Mouse (Mus musculus) CH12.LX (cell line): ENCODE data around the gene Lgals2. TPM values are rescaled to one million over a fixed set of nuclear protein-coding genes. Genes with fewer than 3 reads are reported as not detected.
"Not testable (repeated sequence)": the region's sequence is repeated elsewhere in the genome, so short reads cannot be mapped to it uniquely, and the experiment has no call there.

ENCODE experiments used
- DNase-seq: peaks from one replicate; pipeline ENCODE4 v3.0.0-alpha.2; 2013; ENCODE audit errors: extremely low read depth
- H3K27ac ChIP-seq: 2 replicates; pipeline ENCODE4 v1.5.1; 2012; ENCODE audit warnings: low read depth, mild to moderate bottlenecking, control low read depth, moderate library complexity; ENCODE audit not compliant: insufficient read depth
- H3K27me3 ChIP-seq: replicated peaks from 2 replicates; pipeline ENCODE3; 2012; ENCODE audit warnings: inconsistent platforms
- H3K36me3 ChIP-seq, 2 experiments: replicated peaks in 1 of 2; 2 replicates each; pipeline versions ENCODE3 to v1.6.1; 2012; ENCODE audit warnings: inconsistent platforms in 1 of 2, low read length in 1 of 2, mild to moderate bottlenecking in 1 of 2, mixed read lengths in 1 of 2, moderate library complexity in 1 of 2; ENCODE audit not compliant: control insufficient read depth in 1 of 2, insufficient read depth in 1 of 2
- H3K4me1 ChIP-seq, 2 experiments: 2 replicates each; pipeline ENCODE4 v1.6.1; 2012; ENCODE audit warnings: inconsistent platforms in 1 of 2, moderate library complexity in 1 of 2; ENCODE audit not compliant: insufficient read depth in 2 of 2, control insufficient read depth in 1 of 2
- H3K4me2 ChIP-seq: 2 replicates; pipeline ENCODE4 v1.6.1; 2012; ENCODE audit warnings: low read depth, mild to moderate bottlenecking, control low read depth; ENCODE audit not compliant: poor library complexity, insufficient read depth, severe bottlenecking
- H3K4me3 ChIP-seq, 3 experiments: fragments of 150-350 bp in 1 of 3; sonication (generic) in 1 of 3; replicated peaks in 1 of 3; 2 replicates each; pipeline versions ENCODE3 to v1.5.1; 2011 to 2012; ENCODE audit warnings: low read depth in 2 of 3, low read length in 2 of 3, mild to moderate bottlenecking in 2 of 3, moderate library complexity in 2 of 3, control low read depth in 1 of 3, improper control_type of control experiment in 1 of 3, inconsistent platforms in 1 of 3, mixed read lengths in 1 of 3; ENCODE audit not compliant: poor library complexity in 1 of 3
- H3K79me2 ChIP-seq: replicated peaks from 2 replicates; pipeline ENCODE4 v1.6.1; 2012; ENCODE audit warnings: mild to moderate bottlenecking, moderate library complexity; ENCODE audit not compliant: control insufficient read depth, poor library complexity, insufficient read depth, severe bottlenecking; ENCODE audit errors: extremely low read depth
- H3K9ac ChIP-seq: 2 replicates; pipeline ENCODE4 v1.6.1; 2012; ENCODE audit warnings: low read depth, mild to moderate bottlenecking, control low read depth, moderate library complexity; ENCODE audit not compliant: insufficient read depth
- H3K9me3 ChIP-seq: replicated peaks from 2 replicates; pipeline ENCODE3; 2012; ENCODE audit warnings: low read length, inconsistent platforms, mixed read lengths
- BHLHE40 ChIP-seq: IDR thresholded peaks from 2 replicates; pipeline ENCODE4 v1.6.1; 2011; ENCODE audit warnings: mild to moderate bottlenecking, low read depth, low read length, improper control_type of control experiment
- CHD2 ChIP-seq: IDR thresholded peaks from 2 replicates; pipeline ENCODE4 v1.6.1; 2011; ENCODE audit warnings: low read length, improper control_type of control experiment
- E2F4 ChIP-seq: IDR thresholded peaks from 2 replicates; pipeline ENCODE4 v1.6.1; 2011; ENCODE audit warnings: low read depth, low read length, improper control_type of control experiment; ENCODE audit not compliant: insufficient replicate concordance
- ETS1 ChIP-seq: conservative IDR thresholded peaks from 2 replicates; pipeline ENCODE4 v1.6.1; 2012; ENCODE audit warnings: low read depth, mild to moderate bottlenecking, inconsistent platforms, low read length, improper control_type of control experiment, moderate library complexity
- GABPA ChIP-seq: IDR thresholded peaks from 2 replicates; pipeline ENCODE4 v1.6.1; 2012; ENCODE audit warnings: low read depth, low read length, improper control_type of control experiment, inconsistent platforms; ENCODE audit not compliant: insufficient replicate concordance
- HCFC1 ChIP-seq: IDR thresholded peaks from 2 replicates; pipeline ENCODE4 v1.6.1; 2012; ENCODE audit warnings: low read depth, mild to moderate bottlenecking, inconsistent platforms, low read length, improper control_type of control experiment
- KAT2A ChIP-seq: IDR thresholded peaks from 2 replicates; pipeline ENCODE4 v1.6.1; 2012; ENCODE audit warnings: low read length, improper control_type of control experiment, inconsistent platforms; ENCODE audit not compliant: insufficient replicate concordance
- POLR2AphosphoS2 ChIP-seq: IDR thresholded peaks from 2 replicates; pipeline ENCODE4 v1.6.1; 2011; ENCODE audit warnings: low read depth, low read length, improper control_type of control experiment
- USF2 ChIP-seq: conservative IDR thresholded peaks from 2 replicates; pipeline ENCODE4 v1.6.1; 2011; ENCODE audit warnings: low read depth, low read length, improper control_type of control experiment
- ZC3H11A ChIP-seq: IDR thresholded peaks from 2 replicates; pipeline ENCODE4 v1.6.1; 2012; ENCODE audit warnings: low read depth, mild to moderate bottlenecking, inconsistent platforms, low read length, improper control_type of control experiment
- ZMIZ1 ChIP-seq: IDR thresholded peaks from 2 replicates; pipeline ENCODE4 v1.6.1; 2012; ENCODE audit warnings: low read depth, mild to moderate bottlenecking, inconsistent platforms, low read length, improper control_type of control experiment
- dilution Hi-C: fragments of 300-500 bp; cut with MboI; formaldehyde crosslinking; loops from 2 replicates; pipeline ENCODE4 v1.14.3; 2020; ENCODE audit warnings: low sequenced_read_pairs; ENCODE audit not compliant: extremely low pct_unique_long_range_greater_than_20kb, extremely low pct_ligation_motif_present
- in situ Hi-C: fragments of 300-500 bp; cut with MboI; formaldehyde crosslinking; loops from 3 replicates; pipeline ENCODE4 v1.14.3; 2019; ENCODE audit warnings: low sequenced_read_pairs, low pct_ligation_motif_present, low pct_unique_long_range_greater_than_20kb, mixed read lengths
- polyA plus RNA-seq: library from polyadenylated mRNA; unstranded; fragments of >175 nt; gene quantifications from 2 replicates; pipeline ENCODE4 v1.2.1, GENCODE M21; 2012; ENCODE audit warnings: low read depth; ENCODE audit not compliant: insufficient read length
- total RNA-seq, 2 experiments: library from RNA; depleted of rRNA; stranded (reverse); fragments of 300-350 nt in 1 of 2; fragments of >200 nt in 1 of 2; gene quantifications; 2 replicates each; pipeline ENCODE4 v1.2.3; 2012 to 2014

Gene Lgals2
- total and polyA plus RNA-seq, 3 experiments: not detected

DNA sequence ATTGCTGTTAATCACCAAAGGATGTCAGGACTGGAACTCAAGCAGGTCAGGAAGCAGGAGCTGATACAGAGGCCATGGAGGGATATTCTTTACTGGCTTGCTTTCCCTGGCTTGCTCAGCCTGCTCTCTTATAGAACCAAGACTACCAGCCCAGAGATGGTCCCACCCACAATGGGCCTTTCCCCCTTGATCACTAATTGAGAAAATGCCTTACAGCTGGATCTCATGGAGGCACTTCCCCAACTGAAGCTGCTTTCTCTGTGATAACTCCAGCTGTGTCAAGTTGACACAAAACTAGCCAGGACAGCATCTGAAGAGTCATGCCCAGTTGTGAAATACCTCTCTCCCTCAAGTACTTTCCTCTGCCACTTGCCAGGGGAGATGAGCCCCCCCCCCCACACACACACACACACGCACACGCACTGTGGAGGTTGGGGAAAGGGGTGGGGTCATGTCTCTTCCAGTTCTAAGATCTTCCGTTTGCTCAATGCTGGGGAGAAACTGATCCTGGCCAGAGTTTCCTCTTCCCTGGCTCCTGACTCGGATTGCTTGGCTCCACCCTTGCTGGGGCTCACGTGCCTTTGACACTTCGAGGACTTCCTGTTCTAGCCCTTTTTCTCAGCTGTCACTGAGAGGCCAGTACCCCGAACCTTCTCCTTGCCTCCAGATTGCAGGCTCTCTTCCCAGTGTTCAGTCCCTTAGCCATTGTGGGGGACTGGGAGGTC lies 23.6 kb upstream of the Lgals2 start:
- H3K4me3 ChIP-seq, H3K9ac ChIP-seq, dilution Hi-C loops, DNase-seq, in situ Hi-C loops, H3K4me2 ChIP-seq, H3K79me2 ChIP-seq, H3K27ac ChIP-seq, H3K9me3 ChIP-seq: not testable (repeated sequence)
- Histone ChIP-seq H3K4me1 (peaks cover 0 to 28% of the 10 kb centered on the region in 2 experiments; a peak in 2 of 4 replicates), H3K27me3 (peaks cover 18% of the 10 kb centered on the region), H3K36me3 (peaks cover 35 to 48% of the 10 kb centered on the region in 2 experiments)
- TF ChIP-seq BHLHE40: 0 out of 2 replicates have a peak, but pooled peaks have one; percentile 16

DNA sequence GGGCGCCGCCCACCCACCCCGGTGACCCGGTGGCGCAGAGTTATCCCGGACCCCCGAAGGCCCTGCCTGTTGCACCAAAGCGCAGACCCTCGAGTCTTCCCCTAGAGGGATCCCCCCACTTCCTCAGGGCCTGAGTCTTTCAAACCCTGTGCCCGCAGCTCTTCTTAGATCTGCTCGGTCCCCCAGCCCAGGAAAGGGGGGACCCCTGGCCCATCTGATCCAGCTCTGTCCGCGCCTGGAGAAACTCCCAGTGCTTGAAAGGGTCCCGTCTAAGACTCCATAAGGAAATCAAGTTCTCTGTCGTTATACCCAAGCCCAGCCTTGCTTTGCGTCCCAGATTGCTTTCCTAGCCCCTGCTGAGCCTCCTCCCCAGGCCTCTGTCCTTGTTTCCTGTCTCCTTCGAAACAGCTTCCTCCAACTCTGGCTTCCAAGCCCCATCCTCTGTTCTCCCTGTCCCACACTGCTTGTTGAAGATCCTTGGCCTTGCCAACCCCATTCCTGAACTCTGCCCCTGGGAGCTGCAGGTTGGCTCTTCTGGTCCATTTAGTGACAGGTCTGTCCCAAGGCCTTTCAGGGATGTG lies 22.6 kb upstream of the Lgals2 start:
- Histone ChIP-seq H3K36me3 (peaks cover 25 to 38% of the 10 kb centered on the region in 2 experiments), H3K9me3 (no peaks in the 10 kb centered on the region), H3K4me1 (peaks cover 0 to 28% of the 10 kb centered on the region in 2 experiments; a peak in 2 of 4 replicates), H3K4me3 (peak overlapping the region; percentile 49 to 75 (median 68)), H3K9ac (peak overlapping the region; percentile 90), H3K27ac (no peak overlapping the region), H3K27me3 (peaks cover 24% of the 10 kb centered on the region), H3K79me2 (0 out of 2 replicates have a peak, but pooled peaks cover 4% of the 10 kb centered on the region)
- no peak for DNase-seq
- in situ Hi-C loops: no loop called here
- dilution Hi-C loops: no loop called here
- TF ChIP-seq CHD2 (no peak), E2F4 (no peak), KAT2A (no peak), USF2 (no peak), ETS1 (no peak), ZMIZ1 (no peak), GABPA (no peak), HCFC1 (no peak), POLR2AphosphoS2 (no peak), ZC3H11A (no peak)
- TF ChIP-seq, all 38 proteins: peak for 0
- H3K4me2 ChIP-seq: peak overlapping the region; percentile 66
